Mouse (Mus musculus) hindbrain, embryonic 11.5 days (tissue): Measurements from ENCODE around the gene Tmem56. TPM values are rescaled to one million over a fixed set of nuclear protein-coding genes. Genes with fewer than 3 reads are reported as not detected.

Experiments
- ATAC-seq: fragments of 200-750 bp; cut with Nextera tagmentation; 2 replicates; pipeline ENCODE4 v1.8.0; 2017; ENCODE audit warnings: mild to moderate bottlenecking, moderate TSS enrichment, moderate library complexity; ENCODE audit not compliant: low FRiP score
- DNase-seq: peaks from one replicate; pipeline ENCODE4 v3.0.0-alpha.2; 2015; ENCODE audit warnings: low spot score
- H3K27ac ChIP-seq: fragments of 300-500 bp; sonication (generic); 2 replicates; pipeline ENCODE4 v1.5.1; 2014; ENCODE audit warnings: mild to moderate bottlenecking, low read depth, low read length
- H3K27me3 ChIP-seq: fragments of 300-500 bp; sonication (generic); 2 replicates; pipeline ENCODE4 v1.6.1; 2014; ENCODE audit warnings: mild to moderate bottlenecking, low read length, moderate library complexity, mixed read lengths; ENCODE audit not compliant: control insufficient read depth, insufficient read depth
- H3K36me3 ChIP-seq: fragments of 300-500 bp; sonication (generic); 2 replicates; pipeline ENCODE4 v1.6.1; 2014; ENCODE audit warnings: mild to moderate bottlenecking, low read length, moderate library complexity, mixed read lengths; ENCODE audit not compliant: control insufficient read depth, insufficient read depth
- H3K4me1 ChIP-seq: fragments of 300-500 bp; sonication (generic); replicated peaks from 2 replicates; pipeline ENCODE4 v1.6.1; 2014; ENCODE audit warnings: low read length, mixed read lengths; ENCODE audit not compliant: control insufficient read depth, insufficient read depth
- H3K4me2 ChIP-seq: fragments of 300-500 bp; sonication (generic); replicated peaks from 2 replicates; pipeline ENCODE4 v1.6.1; 2014; ENCODE audit warnings: mild to moderate bottlenecking, low read depth, low read length
- H3K4me3 ChIP-seq: fragments of 300-500 bp; sonication (generic); 2 replicates; pipeline ENCODE4 v1.5.1; 2014; ENCODE audit warnings: low read depth, low read length
- H3K9ac ChIP-seq: fragments of 300-500 bp; sonication (generic); 2 replicates; pipeline ENCODE4 v1.6.1; 2014; ENCODE audit warnings: low read depth, low read length
- H3K9me3 ChIP-seq: fragments of 300-500 bp; sonication (generic); 2 replicates; pipeline ENCODE4 v1.6.1; 2016; ENCODE audit warnings: low read length; ENCODE audit not compliant: control insufficient read depth
- WGBS: fragments of 180-500 bp; shearing (Covaris S2); extraction: QIAGEN DNeasy Blood & Tissue Kit; methylation state at CpG from one replicate; pipeline ENCODE4 v1.1.7; 2014; 5-methylcytosine and 5-hydroxymethylcytosine counted together
- polyA plus RNA-seq: library from polyadenylated mRNA; unstranded; fragments of >200 nt; fragmentation: Nextera tagmentation; extraction: Ambion mirVana; gene quantifications from 2 replicates; pipeline ENCODE4 v1.2.1, GENCODE M21; 2014

The Tmem56 gene
- polyA plus RNA-seq, 1 experiment from 2014 or later, result 0.65 TPM

- no peaks in the 10 kb centered on the region for H3K9me3 ChIP-seq
- H3K4me1 ChIP-seq, result no peaks in the 10 kb centered on the region
- ATAC-seq (no peak), DNase-seq (peak; percentile 50)
- H3K36me3 ChIP-seq, result no peaks in the 10 kb centered on the region
- no peak overlapping the region for H3K9ac ChIP-seq
- H3K4me3 ChIP-seq, result no peak overlapping the region
- no peak overlapping the region for H3K27ac ChIP-seq
- H3K27me3 ChIP-seq, result no peaks in the 10 kb centered on the region
- 36% methylated on average over 2 of the region's 2 CpGs for WGBS
- no peak overlapping the region for H3K4me2 ChIP-seq
These were observed 121.2 kb downstream of the Tmem56 start for GRCm38 (mm10) chr3:121161661-121162060.

DNA sequence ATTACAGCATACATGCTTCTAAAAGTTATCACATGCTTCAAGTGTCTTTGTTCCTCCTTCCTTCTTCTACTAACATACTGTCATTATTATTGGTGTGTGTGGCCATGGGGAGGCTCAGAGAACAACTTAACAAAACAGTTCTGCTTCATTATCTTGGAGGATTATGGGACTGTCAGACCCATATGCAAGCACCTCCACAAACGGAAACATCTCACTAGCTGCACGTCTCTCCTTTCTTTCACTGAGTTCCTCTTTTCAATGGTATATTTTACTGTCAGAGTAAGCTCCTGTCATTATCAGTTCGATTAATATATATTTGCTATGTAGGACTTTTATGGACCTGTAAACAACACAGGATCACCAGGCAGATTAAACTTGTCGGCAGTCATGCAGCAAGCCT, 122.5 kb downstream of the Tmem56 start:
- Histone ChIP-seq H3K27me3 (no peaks in the 10 kb centered on the region), H3K9ac (no peak overlapping the region), H3K4me1 (0 out of 2 replicates have a peak, but pooled peaks cover 2% of the 10 kb centered on the region), H3K27ac (no peak overlapping the region), H3K4me3 (no peak overlapping the region), H3K36me3 (no peaks in the 10 kb centered on the region), H3K9me3 (no peaks in the 10 kb centered on the region), H3K4me2 (no peak overlapping the region)
- ATAC-seq, result no peak
- no peak for DNase-seq
- 79% methylated on average over 4 of the region's 4 CpGs for WGBS

- DNase-seq (no peak), ATAC-seq (no peak)
- WGBS, result 76% methylated on average over 10 of the region's 10 CpGs
- H3K9me3 ChIP-seq, result no peaks in the 10 kb centered on the region
- H3K27me3 ChIP-seq, result no peaks in the 10 kb centered on the region
- H3K4me3 ChIP-seq, result no peak overlapping the region
- 0 out of 2 replicates have a peak, but pooled peaks cover 2% of the 10 kb centered on the region for H3K4me1 ChIP-seq
- H3K9ac ChIP-seq, result no peak overlapping the region
- no peak overlapping the region for H3K4me2 ChIP-seq
- H3K27ac ChIP-seq, result no peak overlapping the region
- H3K36me3 ChIP-seq, result no peaks in the 10 kb centered on the region
These were observed 123.3 kb downstream of the Tmem56 start for GRCm38 (mm10) chr3:121159566-121159965.

DNA sequence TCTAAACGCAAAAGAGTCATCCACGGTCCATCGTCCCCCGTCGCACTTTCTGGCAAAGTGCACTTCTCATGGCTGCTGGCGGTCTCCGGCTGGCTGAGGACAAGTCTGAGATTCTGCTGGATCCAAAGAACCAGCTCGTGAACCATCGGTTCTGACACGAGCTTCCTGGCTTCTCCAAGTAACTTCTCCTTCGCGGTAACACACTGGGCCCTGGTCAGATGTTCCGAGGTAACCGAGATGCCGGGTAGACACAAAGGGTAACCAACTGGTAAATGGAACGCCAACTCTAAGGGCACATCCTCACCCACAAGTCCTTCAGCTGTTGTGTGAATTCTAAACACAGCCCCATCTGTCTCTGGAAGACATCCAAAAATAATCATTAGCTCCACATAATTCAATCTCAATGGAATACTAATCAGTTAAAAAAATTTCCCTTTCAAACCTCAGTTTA, 124.0 kb downstream of the Tmem56 start:
- Histone ChIP-seq H3K9me3 (no peaks in the 10 kb centered on the region), H3K9ac (no peak overlapping the region), H3K27ac (no peak overlapping the region), H3K4me1 (0 out of 2 replicates have a peak, but pooled peaks cover 2% of the 10 kb centered on the region), H3K4me3 (no peak overlapping the region), H3K27me3 (no peaks in the 10 kb centered on the region), H3K36me3 (no peaks in the 10 kb centered on the region), H3K4me2 (no peak overlapping the region)
- 92% methylated on average over 16 of the region's 16 CpGs for WGBS
- DNase-seq (no peak), ATAC-seq (no peak)

- no peak overlapping the region for H3K4me2 ChIP-seq
- no peaks in the 10 kb centered on the region for H3K36me3 ChIP-seq
- no peaks in the 10 kb centered on the region for H3K9me3 ChIP-seq
- H3K27me3 ChIP-seq, result no peaks in the 10 kb centered on the region
- 77% methylated on average over 10 of the region's 10 CpGs for WGBS
- H3K4me3 ChIP-seq, result no peak overlapping the region
- DNase-seq (no peak), ATAC-seq (no peak)
- no peak overlapping the region for H3K27ac ChIP-seq
- 0 out of 2 replicates have a peak, but pooled peaks cover 2% of the 10 kb centered on the region for H3K4me1 ChIP-seq
- no peak overlapping the region for H3K9ac ChIP-seq
These were observed 125.2 kb downstream of the Tmem56 start for GRCm38 (mm10) chr3:121157546-121158330.

DNA sequence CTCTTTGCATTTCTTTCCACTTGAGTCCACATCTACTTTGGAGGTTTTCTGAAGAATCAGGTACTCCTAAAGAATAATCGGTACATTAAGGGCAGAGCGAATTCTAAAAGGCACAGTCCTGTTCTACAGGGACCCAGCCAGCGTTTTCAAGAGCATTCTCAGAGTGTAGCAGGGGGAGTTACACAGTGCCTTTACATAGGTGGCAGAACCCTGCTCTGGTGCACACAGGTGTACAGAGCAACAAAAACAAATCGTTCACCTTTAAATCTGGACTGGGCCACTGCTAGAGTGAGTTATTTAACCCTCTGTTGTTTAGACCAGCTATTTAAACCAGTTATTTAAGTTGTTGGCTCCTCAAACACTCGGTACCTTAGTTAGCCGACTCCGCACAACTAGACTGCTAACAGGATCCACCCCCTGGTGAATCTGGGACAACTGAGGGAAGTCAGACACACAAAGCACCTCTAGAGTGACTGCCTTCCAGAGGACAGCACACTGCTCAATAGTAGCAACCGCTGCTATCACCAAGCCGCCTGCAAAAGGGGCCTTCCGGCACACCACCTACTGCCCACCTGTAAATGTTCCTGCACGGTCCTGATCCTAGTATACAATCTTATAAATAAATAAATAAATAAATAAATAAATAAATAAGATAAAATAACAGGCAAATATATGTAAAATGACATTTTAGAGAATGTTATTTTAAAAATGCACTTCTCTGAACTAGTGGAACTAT, 126.3 kb downstream of the Tmem56 start:
- Histone ChIP-seq H3K27ac (no peak overlapping the region), H3K4me1 (0 out of 2 replicates have a peak, but pooled peaks cover 2% of the 10 kb centered on the region), H3K36me3 (no peaks in the 10 kb centered on the region), H3K4me3 (no peak overlapping the region), H3K9ac (no peak overlapping the region), H3K9me3 (no peaks in the 10 kb centered on the region), H3K4me2 (no peak overlapping the region), H3K27me3 (no peaks in the 10 kb centered on the region)
- DNase-seq (peak; percentile 16), ATAC-seq (peak; percentile 41; the same call in 1 of the 2 replicates)
- 58% methylated on average over 11 of the region's 11 CpGs for WGBS

- no peaks in the 10 kb centered on the region for H3K36me3 ChIP-seq
- 0 out of 2 replicates have a peak, but pooled peaks cover 2% of the 10 kb centered on the region for H3K4me1 ChIP-seq
- no peaks in the 10 kb centered on the region for H3K9me3 ChIP-seq
- ATAC-seq (peak; percentile 34; the same call in 1 of the 2 replicates), DNase-seq (peak; percentile 25)
- H3K4me3 ChIP-seq, result no peak overlapping the region
- H3K9ac ChIP-seq, result no peak overlapping the region
- no peak overlapping the region for H3K27ac ChIP-seq
- H3K27me3 ChIP-seq, result no peaks in the 10 kb centered on the region
- H3K4me2 ChIP-seq, result no peak overlapping the region
- 21% methylated on average over 7 of the region's 7 CpGs for WGBS
These were observed 126.9 kb downstream of the Tmem56 start for GRCm38 (mm10) chr3:121156043-121156442.
